Mouse (Mus musculus) ES-E14 (cell line): ENCODE results near the gene Tfap4.

Source experiments
- HCFC1 ChIP-seq: IDR thresholded peaks from 2 replicates; pipeline ENCODE4 v1.6.1; 2012; ENCODE audit warnings: low read length, inconsistent platforms, borderline replicate concordance; ENCODE audit not compliant: insufficient read depth
- MAFK ChIP-seq: IDR thresholded peaks from 2 replicates; pipeline ENCODE4 v1.6.1; 2014; ENCODE audit warnings: mild to moderate bottlenecking, low read depth, low read length, inconsistent platforms; ENCODE audit not compliant: insufficient read depth
- ZC3H11A ChIP-seq: IDR thresholded peaks from 2 replicates; pipeline ENCODE4 v1.6.1; 2012; ENCODE audit warnings: low read depth, mild to moderate bottlenecking, inconsistent platforms, low read length, borderline replicate concordance
- ZNF384 ChIP-seq: IDR thresholded peaks from 2 replicates; pipeline ENCODE4 v1.6.1; 2012; ENCODE audit warnings: low read depth, low read length, inconsistent platforms

DNA sequence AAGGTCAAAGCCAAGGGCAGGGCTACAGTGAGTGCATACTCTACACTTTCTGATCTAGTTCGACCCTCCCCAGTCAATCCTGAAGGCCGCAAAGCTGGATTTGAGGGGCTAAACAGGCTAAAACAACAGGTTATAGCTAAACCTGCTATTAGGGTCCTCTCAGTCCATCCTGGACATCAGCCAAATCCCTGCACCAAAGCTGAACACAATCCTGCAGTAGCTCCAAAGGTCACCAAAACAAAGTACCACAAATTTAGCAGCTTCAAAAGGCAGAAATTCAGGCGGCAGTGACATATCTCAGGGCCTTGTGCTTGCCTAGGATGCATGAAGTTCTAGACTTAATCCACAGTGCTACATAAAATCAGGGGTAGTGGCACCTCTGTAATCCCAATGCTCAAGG is 53.5 kb downstream of the Tfap4 start:
- TF ChIP-seq MAFK (no peak), ZC3H11A (no peak), ZNF384 (no peak), HCFC1 (no peak)
